Mouse (Mus musculus) midbrain, embryonic 12.5 days (tissue): Measurements from ENCODE around the gene Ank2. TPM values are rescaled to one million over a fixed set of nuclear protein-coding genes. Genes with fewer than 3 reads are reported as not detected.

Experiments used
- ATAC-seq: fragments of 200-750 bp; cut with Nextera tagmentation; 2 replicates; pipeline ENCODE4 v1.8.0; 2017; ENCODE audit warnings: low read depth, moderate TSS enrichment, moderate library complexity; ENCODE audit not compliant: low FRiP score
- H3K27ac ChIP-seq: fragments of 300-500 bp; sonication (generic); replicated peaks from 2 replicates; pipeline ENCODE4 v1.5.1; 2016; ENCODE audit warnings: mild to moderate bottlenecking
- H3K27me3 ChIP-seq: fragments of 300-500 bp; sonication (generic); 2 replicates; pipeline ENCODE4 v1.6.1; 2016; ENCODE audit warnings: mild to moderate bottlenecking
- H3K36me3 ChIP-seq: fragments of 300-500 bp; sonication (generic); 2 replicates; pipeline ENCODE4 v1.6.1; 2016
- H3K4me1 ChIP-seq: fragments of 300-500 bp; sonication (generic); 2 replicates; pipeline ENCODE4 v1.6.1; 2016
- H3K4me2 ChIP-seq: fragments of 300-500 bp; sonication (generic); replicated peaks from 2 replicates; pipeline ENCODE4 v1.6.1; 2016; ENCODE audit warnings: mild to moderate bottlenecking, moderate library complexity
- H3K4me3 ChIP-seq: fragments of 300-500 bp; sonication (generic); 2 replicates; pipeline ENCODE4 v1.5.1; 2016; ENCODE audit warnings: mild to moderate bottlenecking
- H3K9ac ChIP-seq: fragments of 300-500 bp; sonication (generic); replicated peaks from 2 replicates; pipeline ENCODE4 v1.6.1; 2016; ENCODE audit warnings: mild to moderate bottlenecking, moderate library complexity
- H3K9me3 ChIP-seq: fragments of 300-500 bp; sonication (generic); 2 replicates; pipeline ENCODE4 v1.6.1; 2016; ENCODE audit warnings: mild to moderate bottlenecking
- WGBS: fragments of 180-500 bp; shearing (Covaris S2); methylation state at CpG from one replicate; pipeline ENCODE4 v1.1.7; 2016; 5-methylcytosine and 5-hydroxymethylcytosine counted together
- polyA plus RNA-seq: library from polyadenylated mRNA; unstranded; fragments of >200 nt; fragmentation: Nextera tagmentation; extraction: Ambion mirVana; gene quantifications from 2 replicates; pipeline ENCODE4 v1.2.1, GENCODE M21; 2016

Gene Ank2
- polyA plus RNA-seq, 1 experiment from 2014 or later = 141 TPM

GRCm38 (mm10) chr3:126965767-126966166 is 533.4 kb downstream of the Ank2 start:
- ATAC-seq = no peak
- 63% methylated on average over 2 of the region's 2 CpGs for WGBS
- H3K27ac ChIP-seq = no peak overlapping the region
- no peaks in the 10 kb centered on the region for H3K27me3 ChIP-seq
- no peaks in the 10 kb centered on the region for H3K9me3 ChIP-seq
- no peaks in the 10 kb centered on the region for H3K4me1 ChIP-seq
- no peak overlapping the region for H3K4me3 ChIP-seq
- H3K9ac ChIP-seq = no peak overlapping the region
- peaks cover 39% of the 10 kb centered on the region for H3K36me3 ChIP-seq
- no peak overlapping the region for H3K4me2 ChIP-seq

GRCm38 (mm10) chr3:126962326-126962725 is 536.8 kb downstream of the Ank2 start:
- no peaks in the 10 kb centered on the region for H3K4me1 ChIP-seq
- H3K27ac ChIP-seq = no peak overlapping the region
- no peaks in the 10 kb centered on the region for H3K9me3 ChIP-seq
- H3K4me3 ChIP-seq = no peak overlapping the region
- no peak for ATAC-seq
- no peaks in the 10 kb centered on the region for H3K27me3 ChIP-seq
- WGBS = 97% methylated on average over 8 of the region's 8 CpGs
- H3K9ac ChIP-seq = no peak overlapping the region
- H3K36me3 ChIP-seq = peaks cover 61% of the 10 kb centered on the region
- no peak overlapping the region for H3K4me2 ChIP-seq

DNA sequence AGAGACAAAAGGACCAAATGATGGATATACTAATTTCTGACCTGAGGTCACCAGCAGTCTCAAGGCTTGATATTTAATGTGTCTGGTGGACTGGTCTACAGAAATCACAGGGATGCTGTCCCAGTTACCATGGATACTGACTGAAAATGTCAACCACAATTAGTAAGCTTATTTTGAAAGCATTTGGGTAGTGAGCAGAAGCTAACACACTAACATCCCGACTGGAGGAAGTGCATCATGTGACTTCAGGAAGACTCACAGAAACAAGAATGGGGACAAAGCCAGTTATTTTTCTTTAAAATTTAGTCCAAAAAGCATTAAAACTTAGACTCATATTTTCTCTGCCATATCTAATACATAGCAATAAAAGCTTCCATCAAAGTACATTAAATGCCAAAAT is 546.5 kb downstream of the Ank2 start:
- H3K36me3 ChIP-seq = peaks cover 52% of the 10 kb centered on the region

DNA sequence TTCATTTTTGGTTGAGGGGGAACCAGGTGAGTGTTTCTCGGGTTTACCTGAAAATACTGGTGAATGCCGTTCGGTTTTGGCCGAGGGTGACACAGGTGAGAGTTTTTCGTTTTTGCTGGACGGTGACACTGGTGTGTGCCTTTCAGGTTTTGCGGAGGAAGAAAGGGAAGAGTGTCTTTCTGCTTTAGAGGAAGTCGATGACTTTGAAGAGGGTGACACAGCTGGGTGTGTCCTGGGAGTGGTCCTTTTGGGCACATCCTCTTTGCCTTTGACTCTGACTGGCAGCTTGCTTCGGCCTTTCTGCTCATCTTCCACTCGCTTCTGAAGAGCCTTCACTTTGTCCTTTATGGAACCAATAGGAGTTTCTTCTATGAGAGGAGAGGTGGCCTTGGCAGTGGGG is 552.6 kb downstream of the Ank2 start:
- Histone ChIP-seq H3K9ac (no peak overlapping the region), H3K36me3 (peaks cover 83% of the 10 kb centered on the region), H3K4me1 (no peaks in the 10 kb centered on the region), H3K9me3 (no peaks in the 10 kb centered on the region), H3K4me2 (no peak overlapping the region), H3K27ac (no peak overlapping the region), H3K27me3 (no peaks in the 10 kb centered on the region), H3K4me3 (no peak overlapping the region)
- ATAC-seq = no peak
- 96% methylated on average over 10 of the region's 10 CpGs for WGBS

More for the DNA sequence above, 546.5 kb downstream of the Ank2 start:
- Histone ChIP-seq H3K4me3 (no peak overlapping the region), H3K4me2 (no peak overlapping the region), H3K9me3 (no peaks in the 10 kb centered on the region), H3K27me3 (no peaks in the 10 kb centered on the region), H3K4me1 (no peaks in the 10 kb centered on the region), H3K9ac (no peak overlapping the region), H3K27ac (no peak overlapping the region)
- WGBS = 36% methylated on average over 1 of the region's 1 CpGs
- ATAC-seq = no peak

DNA sequence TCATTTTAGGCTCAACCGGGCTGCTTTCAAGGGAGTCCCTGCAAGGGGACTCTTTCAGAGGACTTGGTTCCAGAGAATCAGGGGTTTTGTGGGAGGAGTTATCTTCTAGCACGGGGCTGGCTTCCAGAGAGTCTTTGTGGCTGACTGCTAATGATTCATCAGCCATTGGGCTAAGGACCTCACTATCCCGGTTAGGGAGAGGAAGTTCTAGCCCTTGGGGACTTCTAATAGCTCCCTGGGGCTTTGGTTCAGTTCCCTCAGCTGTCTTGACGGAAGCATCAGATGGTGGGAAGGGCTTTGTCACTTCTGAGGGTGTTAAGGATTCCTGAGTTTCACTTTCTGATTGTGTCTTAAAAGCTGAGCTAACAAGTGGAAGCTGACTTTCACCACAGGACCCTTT is 554.3 kb downstream of the Ank2 start:
- H3K9ac ChIP-seq = no peak overlapping the region
- H3K36me3 ChIP-seq = peaks cover 85% of the 10 kb centered on the region
- no peaks in the 10 kb centered on the region for H3K4me1 ChIP-seq
- H3K9me3 ChIP-seq = no peaks in the 10 kb centered on the region
- no peak overlapping the region for H3K4me2 ChIP-seq
- ATAC-seq = no peak
- WGBS = 71% methylated on average over 4 of the region's 4 CpGs
- H3K4me3 ChIP-seq = no peak overlapping the region
- no peaks in the 10 kb centered on the region for H3K27me3 ChIP-seq
- H3K27ac ChIP-seq = no peak overlapping the region

- no peak for ATAC-seq
- peaks cover 81% of the 10 kb centered on the region for H3K36me3 ChIP-seq
Observed at GRCm38 (mm10) chr3:126944081-126944480, 555.1 kb downstream of the Ank2 start.

DNA sequence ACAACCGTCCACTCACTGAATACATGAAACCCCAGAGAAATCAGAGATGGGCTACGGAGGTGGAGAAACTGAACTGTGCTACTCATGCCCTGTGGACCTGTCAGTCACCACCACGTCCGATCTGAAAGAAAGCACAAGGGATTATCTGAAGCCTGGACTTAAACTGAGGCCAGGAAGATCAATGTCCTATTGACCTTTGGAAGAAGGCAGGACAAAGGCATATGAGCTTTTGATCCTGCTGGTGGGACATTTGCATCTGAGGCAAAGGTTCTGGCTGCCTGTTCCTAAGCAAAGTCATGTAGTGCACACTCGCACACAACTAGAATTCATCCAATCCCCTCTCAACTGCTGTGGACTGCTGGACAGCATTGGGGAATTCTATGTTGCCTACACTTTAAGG is 558.7 kb downstream of the Ank2 start:
- Histone ChIP-seq H3K36me3 (peaks cover 69% of the 10 kb centered on the region), H3K4me2 (no peak overlapping the region), H3K27me3 (no peaks in the 10 kb centered on the region), H3K4me3 (no peak overlapping the region), H3K4me1 (no peaks in the 10 kb centered on the region), H3K9ac (no peak overlapping the region), H3K27ac (no peak overlapping the region), H3K9me3 (no peaks in the 10 kb centered on the region)
- WGBS = 22% methylated on average over 5 of the region's 5 CpGs
- no peak for ATAC-seq

More at GRCm38 (mm10) chr3:126944081-126944480, 555.1 kb downstream of the Ank2 start:
- Histone ChIP-seq H3K27ac (no peak overlapping the region), H3K9ac (no peak overlapping the region), H3K4me1 (no peaks in the 10 kb centered on the region), H3K9me3 (no peaks in the 10 kb centered on the region), H3K4me2 (no peak overlapping the region), H3K4me3 (no peak overlapping the region), H3K27me3 (no peaks in the 10 kb centered on the region)
- 95% methylated on average over 10 of the region's 11 CpGs for WGBS

- no peak for ATAC-seq
- no peaks in the 10 kb centered on the region for H3K9me3 ChIP-seq
- WGBS = 80% methylated on average over 4 of the region's 4 CpGs
- H3K27ac ChIP-seq = no peak overlapping the region
- H3K4me3 ChIP-seq = no peak overlapping the region
- no peak overlapping the region for H3K4me2 ChIP-seq
- H3K27me3 ChIP-seq = no peaks in the 10 kb centered on the region
- no peak overlapping the region for H3K9ac ChIP-seq
- peaks cover 73% of the 10 kb centered on the region for H3K36me3 ChIP-seq
- H3K4me1 ChIP-seq = no peaks in the 10 kb centered on the region
Observed at GRCm38 (mm10) chr3:126931884-126932506, 567.2 kb downstream of the Ank2 start.

- 83% methylated on average over 12 of the region's 12 CpGs for WGBS
Observed at GRCm38 (mm10) chr3:126923575-126924382, 575.4 kb downstream of the Ank2 start.

DNA sequence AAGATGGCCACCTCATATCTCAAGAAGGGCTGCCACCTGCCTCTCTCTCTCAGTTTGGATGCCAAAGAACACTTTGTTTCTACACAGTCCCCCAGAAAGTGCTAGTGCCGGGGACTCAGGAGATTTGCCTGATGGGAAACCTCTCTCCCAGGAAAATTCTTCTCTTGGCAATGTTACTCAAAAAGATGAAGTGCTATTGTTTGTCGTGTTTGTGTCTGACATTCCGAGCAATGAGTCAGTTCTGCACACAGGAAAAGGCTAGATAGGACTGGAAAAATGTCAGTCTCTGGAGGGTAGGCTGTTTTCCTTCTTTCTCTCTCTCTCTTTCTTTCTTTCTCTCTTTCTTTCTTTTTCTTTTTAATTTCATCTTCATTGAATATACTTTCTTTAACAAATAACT is 577.2 kb downstream of the Ank2 start:
- 81% methylated on average over 3 of the region's 3 CpGs for WGBS
- H3K4me2 ChIP-seq = no peak overlapping the region

More at GRCm38 (mm10) chr3:126923575-126924382, 575.4 kb downstream of the Ank2 start:
- no peaks in the 10 kb centered on the region for H3K4me1 ChIP-seq
- H3K9ac ChIP-seq = no peak overlapping the region
- no peaks in the 10 kb centered on the region for H3K9me3 ChIP-seq
- no peak overlapping the region for H3K4me3 ChIP-seq
- no peak for ATAC-seq
- peaks cover 39% of the 10 kb centered on the region for H3K36me3 ChIP-seq
- no peak overlapping the region for H3K27ac ChIP-seq
- H3K4me2 ChIP-seq = no peak overlapping the region
- no peaks in the 10 kb centered on the region for H3K27me3 ChIP-seq

DNA sequence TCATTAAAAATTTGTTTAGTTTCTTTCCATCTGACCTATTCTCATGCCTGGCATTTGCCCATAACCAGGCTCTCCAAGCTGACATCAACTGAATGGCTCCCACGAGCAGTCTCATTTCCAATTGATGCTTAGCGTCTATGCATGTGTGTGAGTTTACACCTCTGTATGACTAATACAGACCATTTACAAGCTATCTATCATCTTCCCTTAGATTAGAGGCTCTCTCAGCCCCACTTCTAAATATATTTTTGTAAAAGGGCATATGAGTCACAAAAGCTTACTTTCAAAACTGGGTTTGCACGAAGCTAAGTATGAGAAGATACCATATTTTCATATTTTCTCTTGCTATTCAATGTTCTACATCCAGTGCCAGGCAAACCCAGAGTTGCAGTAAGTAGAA is 578.9 kb downstream of the Ank2 start:
- 92% methylated on average over 3 of the region's 3 CpGs for WGBS
- no peaks in the 10 kb centered on the region for H3K27me3 ChIP-seq
- H3K4me1 ChIP-seq = no peaks in the 10 kb centered on the region
- ATAC-seq = no peak
- no peak overlapping the region for H3K4me2 ChIP-seq
- H3K36me3 ChIP-seq = peaks cover 16% of the 10 kb centered on the region
- H3K4me3 ChIP-seq = no peak overlapping the region
- H3K9me3 ChIP-seq = no peaks in the 10 kb centered on the region
- H3K27ac ChIP-seq = no peak overlapping the region
- H3K9ac ChIP-seq = no peak overlapping the region

More for the DNA sequence above, 577.2 kb downstream of the Ank2 start:
- H3K9me3 ChIP-seq = no peaks in the 10 kb centered on the region
- no peak overlapping the region for H3K4me3 ChIP-seq
- no peak overlapping the region for H3K9ac ChIP-seq
- H3K27ac ChIP-seq = no peak overlapping the region
- peaks cover 27% of the 10 kb centered on the region for H3K36me3 ChIP-seq
- no peaks in the 10 kb centered on the region for H3K27me3 ChIP-seq
- H3K4me1 ChIP-seq = no peaks in the 10 kb centered on the region
- no peak for ATAC-seq

- Histone ChIP-seq H3K27ac (no peak overlapping the region), H3K9ac (no peak overlapping the region), H3K4me3 (no peak overlapping the region), H3K9me3 (no peaks in the 10 kb centered on the region), H3K4me1 (no peaks in the 10 kb centered on the region), H3K36me3 (peaks cover 16% of the 10 kb centered on the region), H3K27me3 (no peaks in the 10 kb centered on the region), H3K4me2 (no peak overlapping the region)
- WGBS = 84% methylated on average over 10 of the region's 10 CpGs
- no peak for ATAC-seq
Observed at GRCm38 (mm10) chr3:126918805-126919473, 580.2 kb downstream of the Ank2 start.
